Mouse (Mus musculus) cortical plate, adult 2 months (tissue): ENCODE measurements around the gene Tnfrsf1b.

Source experiments
- CTCF ChIP-seq: fragments of 200-500 bp; IDR thresholded peaks from 2 replicates; pipeline ENCODE4 v1.5.1; 2011; ENCODE audit warnings: mild to moderate bottlenecking, control low read depth, low read length; ENCODE audit not compliant: insufficient read depth; ENCODE audit errors: extremely low read depth
- POLR2A ChIP-seq: fragments of 200-500 bp; IDR thresholded peaks from 2 replicates; pipeline ENCODE4 v1.6.1; 2011; ENCODE audit warnings: mild to moderate bottlenecking, low read length, control low read depth; ENCODE audit not compliant: insufficient read depth; ENCODE audit errors: extremely low read depth

DNA sequence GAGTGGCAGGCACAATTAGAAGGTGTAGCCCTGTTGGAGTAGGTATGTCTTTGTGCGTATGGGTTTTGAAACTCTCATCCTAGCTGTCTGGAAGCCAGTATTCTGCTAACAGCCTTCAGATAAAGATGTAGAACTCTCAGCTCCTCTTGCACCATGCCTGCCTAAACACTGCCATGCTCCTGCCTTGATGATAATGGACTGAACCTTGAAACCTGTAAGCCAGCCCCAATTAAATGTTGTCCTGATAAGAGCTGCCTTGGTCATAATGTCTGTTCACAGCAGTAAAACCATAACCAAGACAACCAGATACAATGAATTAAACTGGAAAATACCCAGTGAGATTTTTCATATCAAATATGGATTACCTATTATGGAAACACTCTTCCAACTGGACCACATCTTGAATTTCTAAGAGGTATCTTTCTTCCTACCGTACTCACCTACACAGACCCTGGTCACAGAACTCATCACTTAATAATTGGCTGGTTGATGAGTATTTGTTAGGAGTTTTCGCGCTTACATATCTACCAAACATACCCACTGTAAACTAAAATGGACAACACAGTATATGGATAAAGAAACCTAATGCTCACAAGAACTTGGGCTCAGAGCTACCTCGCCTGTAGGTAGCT lies 67.6 kb downstream of the Tnfrsf1b start:
- TF ChIP-seq CTCF (no peak), POLR2A (no peak)
